Mouse (Mus musculus): ENCODE measurements around the gene Entpd5.
A peak's percentile ranks its signal among the peaks of the same experiment; 100 is the strongest.
"Not testable (repeated sequence)": the region's sequence is repeated elsewhere in the genome, so short reads cannot be mapped to it uniquely, and the experiment has no call there.

Gene Entpd5

DNA sequence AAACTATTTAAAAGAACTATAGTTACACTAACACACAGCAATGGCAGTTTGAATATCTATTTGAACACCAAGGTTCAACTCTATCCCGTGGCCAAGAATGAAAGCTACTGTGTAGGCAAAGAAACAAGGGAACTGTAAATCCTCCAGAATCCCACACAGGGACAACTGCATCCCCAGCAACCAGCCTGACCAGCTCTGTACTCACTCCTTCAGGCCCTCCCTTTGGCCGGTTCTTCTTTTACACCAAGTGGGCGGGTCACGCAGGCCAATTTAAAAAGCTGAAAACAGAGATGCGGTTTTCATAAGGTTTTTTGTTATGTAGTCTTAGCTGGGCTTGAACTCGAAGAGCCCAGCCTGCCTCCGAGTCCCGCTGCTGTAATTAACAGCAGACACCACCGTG is 9.7 kb downstream of the Entpd5 start:
- no peak for DNase-seq (ENCODE audit: low read depth, low spot score)

DNA sequence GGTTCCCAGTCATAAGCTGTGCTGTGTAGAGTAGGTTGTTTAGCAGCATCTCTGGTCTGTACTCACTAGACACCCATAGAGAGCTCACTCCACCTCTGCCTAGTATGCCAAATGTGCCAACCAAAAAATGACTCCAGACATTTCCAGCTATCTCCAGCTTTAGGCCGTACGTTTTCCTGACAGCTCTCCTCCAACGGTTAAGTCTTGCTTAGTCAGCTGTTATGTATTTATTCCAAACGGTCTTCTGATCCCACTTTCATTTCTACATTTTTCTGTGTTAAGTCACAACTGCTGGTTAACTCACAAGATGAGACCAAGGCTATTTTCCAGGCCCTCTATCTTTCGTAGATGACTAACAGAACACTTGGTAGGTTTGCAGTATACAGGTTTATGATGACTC is 10.2 kb downstream of the Entpd5 start:
- DNase-seq (ENCODE audit: low read depth, low spot score): no peak

- no peak for DNase-seq (ENCODE audit: low read depth, low spot score)
Observed at GRCm38 (mm10) chr12:84397685-84398084, 11.1 kb downstream of the Entpd5 start.

GRCm38 (mm10) chr12:84396947-84397679 is 11.7 kb downstream of the Entpd5 start:
- DNase-seq (ENCODE audit: low read depth, low spot score): no peak

DNA sequence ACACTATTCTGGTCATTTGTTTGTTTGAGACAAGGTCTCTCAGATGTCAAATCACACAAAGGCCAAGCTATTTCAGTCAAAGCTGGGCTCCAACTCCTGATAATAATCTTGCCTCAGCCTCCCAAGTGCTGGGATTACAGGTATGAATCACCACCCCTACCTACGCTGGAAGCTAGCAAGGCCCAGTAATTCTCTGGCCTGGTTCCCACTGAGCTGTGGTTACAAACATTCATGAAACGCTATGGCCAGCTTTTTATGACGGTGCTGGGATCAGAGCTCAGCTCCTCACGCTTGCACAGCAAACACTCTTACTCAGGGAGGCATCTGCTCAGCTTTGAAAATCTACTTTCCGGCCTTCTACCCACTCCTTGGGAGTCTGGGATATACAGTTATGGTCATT is 15.0 kb downstream of the Entpd5 start:
- no peak for DNase-seq (ENCODE audit: low read depth, low spot score)

DNA sequence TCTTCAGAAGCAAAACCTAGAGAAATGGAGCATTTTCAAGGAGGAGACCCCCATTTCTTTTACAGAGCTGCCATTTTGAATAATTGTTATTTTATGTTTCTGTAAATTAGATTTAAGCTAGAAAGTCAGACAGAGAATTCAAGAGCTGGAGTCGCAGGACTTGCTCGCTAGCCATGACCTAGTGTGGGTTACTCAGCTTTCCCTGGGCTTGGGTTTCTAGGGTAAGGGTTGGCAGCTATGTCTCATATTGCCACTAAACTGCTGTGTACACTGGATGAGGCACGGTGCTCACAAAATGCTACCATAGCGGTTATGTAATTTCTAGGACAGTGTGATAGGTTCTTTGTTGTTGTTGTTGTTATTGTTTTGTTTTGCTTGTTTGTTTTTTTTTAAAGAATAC is 16.1 kb downstream of the Entpd5 start:
- DNase-seq (ENCODE audit: low read depth, low spot score): no peak

DNA sequence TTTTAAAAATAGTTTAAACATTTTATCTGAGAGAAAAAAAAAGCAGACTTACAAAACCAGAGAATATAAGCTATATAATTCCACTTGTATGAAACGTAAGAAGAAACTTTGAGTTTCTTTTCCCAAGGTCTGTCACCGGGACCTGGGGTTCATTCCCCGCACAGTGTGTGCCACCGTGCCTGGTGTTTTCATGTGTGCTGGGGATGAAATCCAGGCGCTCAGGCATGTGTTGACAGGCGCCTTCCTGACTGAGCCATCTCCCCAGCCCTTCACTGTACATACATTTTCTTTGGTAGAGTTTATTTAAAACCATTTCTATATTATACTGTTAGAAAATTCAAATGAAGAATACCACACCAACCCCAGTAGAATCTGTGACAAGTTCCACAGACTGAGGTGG is 18.5 kb downstream of the Entpd5 start:
- DNase-seq (ENCODE audit: low read depth, low spot score): no peak

GRCm38 (mm10) chr12:84388774-84389400 is 19.9 kb downstream of the Entpd5 start:
- DNase-seq (ENCODE audit: low read depth, low spot score): no peak

GRCm38 (mm10) chr12:84388097-84388496 is 20.7 kb downstream of the Entpd5 start:
- DNase-seq (ENCODE audit: low read depth, low spot score): no peak

DNA sequence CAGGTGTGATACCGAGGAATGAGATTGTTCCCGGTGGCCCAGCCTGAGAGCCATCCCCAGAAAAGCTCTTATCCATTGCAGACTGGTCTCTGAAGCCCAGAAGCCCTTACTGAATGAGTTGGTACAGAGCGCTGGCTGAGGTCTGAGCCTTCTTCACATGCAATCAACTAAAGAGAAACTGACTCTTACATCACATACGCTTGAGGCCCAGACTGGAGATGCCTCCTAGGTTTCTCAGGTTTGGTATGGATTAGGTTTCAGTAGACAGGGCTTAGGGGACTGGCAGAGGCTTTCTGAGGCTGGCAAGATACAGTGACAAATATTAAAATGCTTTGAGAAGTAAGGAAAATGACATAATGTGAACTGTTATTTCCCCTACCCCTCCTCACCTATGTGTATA is 23.4 kb downstream of the Entpd5 start:
- no peak for DNase-seq (ENCODE audit: low read depth, low spot score)

- DNase-seq (ENCODE audit: low read depth, low spot score): no peak
Observed at GRCm38 (mm10) chr12:84384644-84385081, 24.2 kb downstream of the Entpd5 start.

DNA sequence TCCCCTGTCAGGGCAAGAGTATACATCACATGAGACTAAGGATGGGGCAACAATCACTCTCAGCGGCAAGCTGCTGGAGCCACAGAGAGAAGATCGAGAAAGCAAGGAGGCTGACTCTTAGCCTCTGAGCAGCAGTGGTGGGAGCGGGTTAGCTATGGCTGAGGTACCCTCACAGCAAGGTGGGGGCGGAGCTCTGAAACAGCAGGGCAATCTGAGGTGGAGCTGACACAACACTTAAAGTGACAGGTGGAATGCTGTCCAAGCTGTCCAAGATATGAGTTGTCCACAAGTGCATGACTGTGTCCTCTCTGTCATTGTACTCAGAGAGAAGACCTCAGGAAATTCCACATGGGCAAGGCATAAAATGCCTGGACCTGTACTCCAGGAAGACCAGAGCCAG is 26.5 kb downstream of the Entpd5 start:
- no peak for DNase-seq (ENCODE audit: low read depth, low spot score)

DNA sequence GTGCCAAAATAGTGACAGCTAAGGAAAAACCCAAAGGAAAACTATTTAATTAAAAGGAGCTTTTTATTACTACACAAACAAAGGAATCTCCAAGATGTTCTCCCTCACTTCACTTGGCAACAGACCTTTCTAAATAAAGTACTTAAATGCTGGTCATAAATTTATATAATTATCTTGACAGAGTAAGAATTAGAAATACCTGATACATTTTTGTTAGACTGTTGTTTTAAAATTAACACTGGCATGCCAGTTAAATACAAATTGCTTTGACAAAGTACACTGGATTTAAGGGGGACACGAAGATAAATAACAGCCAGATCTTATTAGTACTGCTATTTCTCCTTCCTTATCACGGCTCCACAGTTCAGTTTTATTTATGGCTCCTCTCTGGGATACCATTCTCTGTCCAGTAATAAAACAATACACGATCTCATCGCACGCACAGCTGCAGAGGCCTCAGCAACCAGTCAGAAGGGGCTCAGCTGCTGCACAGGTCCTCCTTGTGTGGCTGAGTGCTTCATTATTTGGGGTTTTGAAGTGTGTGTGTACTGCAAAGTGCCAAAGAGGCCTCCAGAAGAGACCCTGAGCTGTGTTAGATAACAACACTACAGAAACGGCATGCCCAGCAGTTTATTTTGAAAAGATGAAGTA is 34.9 kb downstream of the Entpd5 start:
- DNase-seq (ENCODE audit: low read depth, low spot score): no peak

DNA sequence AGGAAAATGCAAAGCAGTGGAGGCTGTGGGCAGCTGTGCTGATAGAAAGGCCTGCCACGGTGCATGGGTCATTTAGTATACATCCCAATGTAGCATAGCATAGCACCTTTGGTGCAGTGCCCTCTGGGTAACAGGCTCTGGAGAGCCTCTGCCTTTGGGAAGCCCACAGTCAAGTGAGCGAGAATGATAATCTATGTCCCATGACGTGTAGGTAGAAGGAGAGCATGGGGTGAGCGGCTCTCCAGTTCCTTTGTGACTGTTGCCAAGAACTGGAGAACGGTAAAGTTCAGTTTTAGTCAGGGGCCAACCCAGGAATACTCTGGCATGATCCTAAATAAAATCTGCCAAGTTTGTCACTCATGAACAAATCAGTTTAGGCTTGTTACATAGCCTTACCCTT is 37.2 kb downstream of the Entpd5 start:
- no peak for DNase-seq (ENCODE audit: low read depth, low spot score)

- no peak for DNase-seq (ENCODE audit: low read depth, low spot score)
Observed at GRCm38 (mm10) chr12:84366971-84367370, 41.9 kb downstream of the Entpd5 start.

DNA sequence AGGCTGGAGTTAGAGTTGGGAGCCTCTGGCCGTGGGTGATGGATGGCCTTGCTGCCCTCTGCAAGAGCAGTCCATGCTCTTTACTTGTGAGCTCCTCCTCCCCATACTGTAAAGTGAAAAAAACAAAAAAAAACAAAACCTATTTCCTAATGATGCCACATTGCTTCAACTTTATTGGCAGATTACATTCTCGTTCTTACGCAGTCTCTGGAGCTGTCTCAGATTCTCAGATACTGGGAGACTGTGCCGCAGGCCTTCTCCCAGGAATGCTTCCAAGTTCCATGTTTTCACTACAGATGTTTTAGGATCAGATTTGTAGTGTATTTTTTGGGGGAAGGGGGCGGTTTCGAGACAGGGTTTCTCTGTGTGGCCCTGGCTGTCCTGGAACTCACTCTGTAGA is 43.7 kb downstream of the Entpd5 start:
- DNase-seq (ENCODE audit: low read depth, low spot score): no peak

- DNase-seq (ENCODE audit: low read depth, low spot score): no peak
Observed at GRCm38 (mm10) chr12:84364291-84364690, 44.5 kb downstream of the Entpd5 start.

GRCm38 (mm10) chr12:84362872-84363271 is 46.0 kb downstream of the Entpd5 start:
- no peak for DNase-seq (ENCODE audit: low read depth, low spot score)

DNA sequence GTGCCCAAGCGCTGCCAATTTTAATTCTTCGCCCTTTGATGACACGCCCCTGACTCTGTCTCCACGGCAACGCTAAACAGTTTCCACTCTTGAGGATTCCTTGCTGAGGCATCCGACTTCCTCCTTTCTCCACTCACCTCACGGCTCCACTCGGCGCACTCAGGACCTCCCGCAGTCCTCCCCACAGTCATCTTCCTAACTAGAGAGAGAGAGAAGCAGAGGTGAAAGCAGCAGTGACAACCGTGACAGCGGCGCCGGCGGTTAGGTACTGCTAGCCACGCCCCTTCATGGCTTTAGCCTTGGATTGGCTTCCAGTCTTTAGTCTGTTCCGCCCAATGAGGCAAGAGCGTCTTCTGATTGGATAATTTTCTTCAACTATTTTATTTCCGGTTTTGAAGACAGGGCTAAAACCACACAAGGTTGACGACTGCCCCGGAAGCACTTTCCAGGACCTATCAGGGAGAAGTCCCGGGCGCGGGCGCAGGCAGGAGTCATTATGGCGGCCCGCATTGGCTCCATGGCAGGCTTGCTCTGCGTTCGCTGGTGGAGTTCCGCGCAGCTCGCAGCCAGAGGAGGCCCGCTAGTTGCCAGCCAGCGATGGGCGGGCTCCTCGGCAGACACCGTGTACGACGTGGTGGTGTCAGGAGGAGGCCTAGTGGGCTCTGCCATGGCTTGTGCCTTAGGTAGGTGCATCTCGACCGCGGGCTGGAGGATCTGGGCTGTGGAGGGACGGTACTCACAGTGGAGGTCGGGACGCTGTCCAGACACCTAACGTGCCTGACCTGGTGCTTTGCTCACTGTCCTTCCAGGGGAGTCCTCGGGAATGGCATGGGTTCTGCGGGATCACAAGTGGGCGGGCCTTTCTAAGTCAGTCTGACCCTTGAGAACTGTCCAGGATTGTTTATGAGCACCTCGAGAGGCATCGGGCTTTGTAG is 47.0 kb downstream of the Entpd5 start, which contains the start of the genes Coq6 and Fam161b:
Gene Coq6 (plus strand): TSS at position 103 of the 935 bp plus-strand sequence.
Gene Fam161b (minus strand): TSS at position 279 of the 935 bp plus-strand sequence.
- peak; percentile 96 for DNase-seq (ENCODE audit: low read depth, low spot score)

DNA sequence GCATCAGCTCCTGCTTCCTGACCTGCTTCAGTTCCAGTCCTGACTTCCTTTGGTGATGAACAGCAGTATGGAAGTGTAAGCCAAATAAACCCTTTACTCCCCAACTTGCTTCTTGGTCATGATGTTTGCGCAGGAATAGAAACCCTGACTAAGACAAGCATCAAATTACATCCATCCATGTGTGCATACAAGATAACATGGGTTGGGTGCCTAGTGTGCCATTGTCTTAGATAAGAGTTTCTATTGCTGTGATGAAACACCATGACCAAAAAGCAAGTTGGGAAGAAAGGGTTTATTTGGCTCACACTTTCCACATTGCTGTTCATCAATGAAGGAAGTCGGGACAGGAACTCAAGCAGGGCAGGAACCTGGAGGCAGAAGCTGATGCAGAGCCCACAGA is 50.1 kb downstream of the Entpd5 start:
- DNase-seq (ENCODE audit: low read depth, low spot score): not testable (repeated sequence)

DNA sequence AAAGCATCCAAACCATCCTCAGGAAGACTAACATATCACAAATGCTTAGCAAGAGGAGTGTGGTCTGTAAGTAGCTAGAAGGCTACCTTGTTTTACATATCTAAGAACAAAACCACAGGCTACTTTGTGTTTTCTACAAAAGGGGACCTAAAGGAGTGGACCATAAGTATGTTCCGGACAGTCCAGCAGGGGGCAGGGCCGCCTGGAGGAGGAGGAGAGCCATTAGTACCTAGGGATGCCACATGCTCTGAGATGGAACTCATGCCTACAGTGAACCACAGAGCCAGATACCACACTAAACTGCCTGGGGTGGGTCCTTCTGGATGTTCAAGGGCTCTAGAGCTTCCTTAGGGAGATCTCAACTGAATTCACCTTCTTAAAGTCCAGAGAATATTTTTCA is 61.6 kb downstream of the Entpd5 start:
- no peak for DNase-seq (ENCODE audit: low read depth, low spot score)

Measured in brain, embryonic 18.5 days (tissue).